Mouse (Mus musculus) kidney, adult 18-20 months (tissue): Measurements from ENCODE around the gene Gm20696.

Source experiments
- DNase-seq: peaks from one replicate; pipeline ENCODE4 v3.0.0; 2021

Gm20696 gene

DNA sequence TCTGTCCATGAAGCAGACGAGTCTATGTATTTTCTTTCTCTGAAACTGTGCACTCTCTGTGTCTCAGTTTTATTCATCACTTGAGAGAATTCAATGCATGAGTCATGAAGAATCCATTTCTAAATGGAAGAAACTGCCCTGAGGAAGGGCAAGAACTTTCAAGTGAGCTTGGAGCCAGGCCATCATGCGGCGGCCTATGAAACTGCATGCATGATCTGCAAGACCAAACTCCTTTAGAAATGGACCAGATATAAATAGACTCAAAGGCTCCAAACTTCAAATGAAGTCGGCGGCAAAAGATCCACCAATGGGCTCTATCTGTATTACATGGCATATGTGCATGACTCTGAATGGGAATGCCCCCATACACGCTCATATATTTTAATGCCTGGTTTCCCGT lies 321.6 kb downstream of the Gm20696 start:
- DNase-seq: no peak

DNA sequence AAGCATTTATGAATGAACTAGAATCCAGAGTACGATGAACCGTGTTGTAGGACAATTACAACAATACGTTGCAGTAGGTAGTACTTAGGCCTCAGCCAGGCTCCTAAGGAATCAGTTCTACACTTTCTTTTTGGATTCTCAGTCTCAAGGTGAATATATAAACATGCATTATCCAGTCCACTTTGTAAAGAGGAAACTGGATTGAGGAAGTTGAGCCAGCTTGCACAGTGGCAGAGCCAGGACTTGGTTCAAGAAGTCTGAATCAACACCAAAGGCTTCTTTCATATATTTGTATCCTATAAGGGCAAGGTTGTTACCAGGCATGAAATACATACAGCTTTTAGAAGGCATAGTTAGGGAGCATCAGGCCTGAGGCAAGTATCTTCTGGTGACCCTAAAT lies 322.2 kb downstream of the Gm20696 start:
- no peak for DNase-seq

DNA sequence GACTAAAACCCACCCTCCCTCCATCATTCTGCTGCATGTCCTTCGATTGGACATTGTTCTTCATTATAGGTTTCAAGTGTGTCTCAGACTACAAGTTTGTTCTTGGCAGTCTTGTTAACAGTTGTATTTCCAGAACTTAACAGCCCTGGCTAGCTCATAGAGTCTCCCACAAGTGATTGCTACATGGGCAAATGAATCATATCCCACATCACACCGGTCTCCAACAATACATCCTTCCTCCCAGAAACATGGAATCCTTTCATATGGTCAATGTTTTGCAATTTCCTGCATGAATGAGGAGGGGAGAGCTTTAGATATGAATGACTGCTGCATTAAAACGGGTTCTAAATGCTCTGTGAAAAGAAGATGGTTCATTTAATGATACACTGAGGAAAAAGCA lies 322.8 kb downstream of the Gm20696 start:
- no peak for DNase-seq

DNA sequence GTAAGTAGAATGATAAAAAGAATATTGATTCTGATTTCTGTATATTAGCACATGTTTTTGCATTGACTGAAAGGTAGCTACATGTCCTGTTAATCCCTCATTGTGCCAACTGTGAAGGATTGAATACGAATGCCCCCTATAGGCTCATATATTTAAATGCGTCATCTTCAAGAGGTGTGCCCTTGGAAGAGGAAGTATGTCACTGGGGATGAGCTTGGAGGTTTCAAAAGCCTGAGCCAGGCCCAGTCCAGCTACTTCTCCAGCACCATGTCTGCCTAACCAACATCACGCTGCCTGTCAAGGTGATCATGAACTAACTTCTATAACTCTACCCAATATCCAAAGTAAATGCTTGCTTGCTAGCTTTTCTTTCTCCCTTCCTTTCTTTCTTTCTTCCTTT lies 324.2 kb downstream of the Gm20696 start:
- DNase-seq: no peak

DNA sequence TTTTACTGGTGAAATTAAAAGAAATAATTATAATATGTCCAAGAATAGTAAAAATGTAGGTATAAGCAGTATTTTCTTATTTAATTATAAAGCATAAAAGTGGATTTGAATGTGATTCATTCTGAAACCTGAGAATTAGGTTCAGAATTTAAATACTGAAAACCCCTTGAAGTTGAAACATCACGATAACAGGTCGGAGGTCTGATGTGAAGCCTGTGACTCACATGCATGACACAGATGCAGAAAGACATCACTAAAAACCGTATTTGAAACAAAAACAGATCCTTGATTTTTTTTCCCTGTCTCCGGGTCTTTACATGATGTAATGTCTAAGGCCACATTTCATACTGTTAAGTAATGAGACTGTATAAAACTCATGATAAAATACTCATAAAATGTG lies 325.7 kb downstream of the Gm20696 start:
- no peak for DNase-seq

DNA sequence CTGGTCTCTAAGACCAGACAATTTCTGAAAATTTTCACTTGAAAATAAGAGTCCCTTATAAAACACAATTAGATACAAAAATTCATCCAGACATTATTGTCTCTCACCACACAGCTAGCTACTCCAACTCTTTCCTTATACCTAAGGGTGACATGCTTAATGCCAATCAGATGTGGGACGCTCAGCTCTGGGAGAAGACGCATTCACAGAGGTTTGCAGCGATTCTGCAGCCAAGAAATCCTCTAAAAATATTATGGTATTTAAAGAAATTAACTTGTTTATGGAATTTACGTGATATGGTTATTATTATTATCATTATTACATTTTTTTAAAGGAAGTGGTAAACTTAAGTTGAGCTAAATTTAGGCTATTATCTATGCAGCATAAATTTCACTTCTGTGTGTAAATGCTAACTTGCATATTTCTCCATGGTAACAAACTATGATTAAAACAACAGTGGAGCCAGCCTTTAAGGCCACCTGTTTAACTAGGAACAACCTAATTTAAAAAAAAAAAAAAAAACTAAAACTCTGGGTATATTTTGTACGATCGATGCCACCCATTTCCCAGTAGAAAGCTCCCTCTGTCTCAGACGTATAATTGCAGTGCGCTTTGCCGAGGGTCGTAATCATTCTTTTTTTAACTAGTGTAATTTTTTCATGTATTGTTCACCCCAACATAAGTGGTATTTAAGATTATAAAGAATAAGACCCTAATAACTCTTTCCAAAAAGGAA lies 326.4 kb downstream of the Gm20696 start:
- DNase-seq: no peak

DNA sequence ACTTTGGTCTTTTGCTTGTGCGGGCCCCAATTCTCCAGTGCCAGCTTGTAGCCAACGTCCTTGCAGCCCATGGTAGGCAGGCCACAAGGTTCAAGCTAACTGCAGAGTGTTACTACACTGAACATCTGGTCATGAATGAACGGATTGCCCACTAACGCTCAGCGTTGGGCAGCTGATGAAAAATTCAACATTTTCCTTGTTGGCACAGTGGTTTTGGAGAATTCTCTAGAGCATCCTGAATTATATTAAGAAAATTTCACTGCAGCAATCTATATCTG lies 327.3 kb downstream of the Gm20696 start:
- no peak for DNase-seq

DNA sequence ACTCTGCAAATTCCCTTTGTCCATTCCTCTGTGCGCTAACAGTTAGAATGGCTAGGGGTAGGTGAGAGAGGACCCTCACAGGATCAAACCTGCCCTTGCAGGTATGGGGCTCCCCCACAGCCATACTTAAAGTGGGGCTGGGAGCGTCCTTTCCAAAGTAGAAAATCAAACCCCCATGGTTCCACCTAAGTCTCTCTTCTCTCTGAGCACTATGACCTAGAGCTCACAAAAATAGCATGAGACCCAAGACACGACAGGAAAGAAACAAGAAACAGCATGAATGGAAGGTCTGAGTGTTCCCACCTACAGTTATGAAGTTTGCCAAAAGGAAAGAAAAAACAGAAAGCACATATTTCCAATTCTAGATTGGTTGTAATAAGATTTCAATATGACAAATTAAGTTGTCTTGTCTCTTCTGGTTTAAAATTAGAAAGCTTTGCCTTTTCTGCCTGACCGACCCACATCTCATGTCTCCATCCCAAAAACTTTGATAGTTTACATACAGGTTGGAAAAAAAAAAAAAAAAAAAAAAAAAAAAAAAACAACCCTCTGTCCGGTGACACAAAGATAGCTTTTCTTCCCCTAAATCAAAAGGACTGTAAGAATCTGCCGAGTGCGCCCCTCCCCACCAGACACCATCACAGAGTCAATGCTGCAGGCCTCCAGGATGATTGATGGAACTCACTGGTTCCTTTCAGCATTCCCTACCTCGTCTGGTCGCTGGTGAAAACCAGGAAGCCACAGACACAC lies 327.8 kb downstream of the Gm20696 start:
- DNase-seq: no peak

DNA sequence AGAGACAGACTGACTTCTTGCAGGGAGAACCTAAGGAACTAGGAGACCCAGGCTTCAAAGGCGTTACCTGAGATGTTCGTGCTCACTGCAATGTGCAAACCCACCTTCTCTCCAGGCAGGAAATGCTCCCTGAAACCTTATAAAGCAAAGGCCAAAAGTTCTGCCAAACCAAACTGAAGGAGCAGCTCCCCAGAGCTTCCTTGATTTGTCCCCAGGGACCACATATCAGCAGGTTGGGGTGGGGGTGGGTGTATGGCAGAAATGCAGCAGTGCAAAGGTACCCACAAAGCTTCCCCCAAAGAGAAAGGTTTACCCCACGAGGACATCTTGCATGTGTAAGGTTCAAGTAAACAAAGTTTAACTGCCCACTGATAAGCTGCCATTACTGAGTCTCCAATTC lies 328.4 kb downstream of the Gm20696 start:
- DNase-seq: no peak

DNA sequence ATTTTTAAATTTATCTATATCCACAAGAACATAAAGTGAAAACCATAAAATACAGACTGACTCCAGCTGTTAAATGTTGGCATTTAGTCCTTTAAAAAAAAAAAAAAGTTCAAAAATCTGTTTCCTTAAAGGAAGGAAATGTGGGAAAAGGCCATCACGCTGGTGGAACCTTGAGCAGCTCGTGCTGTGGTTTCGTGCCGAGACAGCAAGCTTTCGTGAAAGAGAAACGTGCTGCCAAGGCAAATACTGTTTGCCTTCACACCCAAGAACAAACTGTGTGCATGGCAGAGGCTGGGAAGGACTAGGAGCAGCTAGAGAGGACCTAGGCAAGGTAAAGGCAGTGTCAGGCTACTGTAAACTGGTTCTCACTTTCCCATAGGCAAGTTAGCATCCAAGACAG lies 329.0 kb downstream of the Gm20696 start:
- DNase-seq: no peak

DNA sequence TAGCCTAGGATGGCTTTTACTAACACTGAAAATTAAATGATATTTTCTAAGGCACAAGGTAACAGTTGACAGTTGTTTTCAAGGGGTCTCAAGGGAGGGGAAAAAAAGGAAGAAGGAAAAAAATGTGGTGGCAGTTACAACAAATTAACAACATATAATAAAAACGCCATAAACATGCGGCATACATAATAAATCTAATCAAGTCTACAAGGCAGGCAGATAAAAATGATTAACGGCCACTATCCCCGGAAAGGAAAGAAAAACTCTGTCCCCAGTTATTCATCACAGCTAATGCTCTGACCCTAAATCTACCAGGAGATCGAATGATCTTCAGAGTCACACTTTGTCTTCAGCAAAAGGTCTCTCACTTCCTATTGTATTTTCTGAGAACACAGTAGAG lies 330.4 kb downstream of the Gm20696 start:
- no peak for DNase-seq

DNA sequence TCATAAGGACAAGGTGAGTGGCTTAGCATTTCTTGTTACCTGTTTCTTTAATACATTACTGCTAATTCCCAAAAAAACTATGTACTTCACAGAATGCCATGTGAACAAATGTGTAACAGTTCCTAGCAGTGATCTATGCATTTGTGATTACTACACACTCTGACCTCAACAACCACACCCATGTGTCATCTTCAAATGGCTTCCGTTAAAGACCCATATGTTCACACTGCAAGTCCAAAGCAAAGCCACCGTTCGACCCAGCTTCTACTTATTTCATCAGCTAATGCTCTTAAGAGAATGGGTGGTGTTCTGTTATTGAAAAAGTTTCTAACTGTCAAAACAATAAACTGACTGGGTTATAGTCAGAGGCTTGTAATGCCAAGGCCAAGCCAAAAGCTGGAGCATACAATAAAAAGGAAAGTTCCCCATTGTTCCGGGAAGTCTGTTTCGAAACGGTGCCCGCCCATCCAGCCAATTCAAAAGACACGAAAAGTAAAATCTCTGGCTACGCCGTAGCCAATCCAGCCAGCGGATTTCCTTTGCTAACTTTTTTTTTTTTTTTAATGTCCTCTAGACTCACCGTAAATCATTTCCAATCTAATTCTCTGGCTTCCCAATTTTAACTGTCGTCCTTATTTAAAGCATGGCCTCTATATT lies 331.3 kb downstream of the Gm20696 start:
- peak; percentile 21 for DNase-seq

DNA sequence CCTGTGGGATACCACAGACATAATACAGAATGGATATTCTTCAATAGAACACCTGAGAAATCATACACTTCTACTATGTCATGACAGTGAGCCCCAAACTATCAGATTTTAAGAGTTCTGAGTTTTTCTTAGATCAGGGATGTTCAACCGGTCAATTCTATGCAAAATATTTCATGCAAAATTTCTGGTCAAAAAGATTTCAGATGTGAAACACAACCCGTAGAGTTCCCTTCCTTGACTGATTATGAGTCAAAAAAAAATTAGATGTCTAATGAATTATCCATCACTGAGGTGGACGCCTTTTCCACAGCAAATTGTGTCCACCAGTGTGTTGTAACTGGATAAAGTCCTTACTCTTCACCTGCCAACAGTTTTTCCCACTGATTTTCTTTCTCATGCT lies 332.3 kb downstream of the Gm20696 start:
- no peak for DNase-seq

DNA sequence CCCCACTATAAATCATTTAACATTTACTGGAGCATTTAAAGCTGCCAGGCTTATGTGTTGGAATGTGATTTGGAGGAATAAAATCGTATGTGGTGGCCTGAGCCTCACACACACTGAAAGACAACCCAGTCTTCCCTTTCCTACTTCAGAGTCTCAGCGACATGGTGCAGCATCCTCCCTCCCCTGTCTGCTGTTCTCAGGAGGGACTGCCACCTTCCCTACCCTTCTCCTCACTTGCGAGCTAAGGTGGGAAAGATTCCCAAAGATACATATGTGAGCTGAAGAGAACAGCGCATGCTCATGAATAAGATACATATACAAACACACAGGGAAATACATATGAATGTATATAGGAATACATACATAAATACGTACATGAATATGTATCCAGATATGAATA lies 333.5 kb downstream of the Gm20696 start:
- no peak for DNase-seq

DNA sequence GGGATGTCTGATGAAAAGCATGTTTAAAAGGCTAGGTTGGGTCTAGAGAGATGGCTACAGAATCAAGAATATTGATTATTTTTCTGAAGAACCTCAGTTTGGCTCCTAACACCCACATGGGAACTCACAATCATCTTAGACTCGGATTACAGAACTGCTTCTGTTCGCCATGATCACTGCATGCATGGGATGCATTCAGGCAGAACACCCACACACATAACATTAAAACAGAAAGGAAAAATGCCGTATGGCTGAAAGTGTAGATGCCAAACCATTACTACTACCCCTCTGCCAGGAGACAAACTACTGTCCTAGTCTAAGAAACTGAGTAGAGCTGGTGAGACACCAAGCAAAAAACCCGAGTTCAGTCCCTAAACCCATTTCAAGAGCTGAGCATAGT lies 336.4 kb downstream of the Gm20696 start:
- no peak for DNase-seq

DNA sequence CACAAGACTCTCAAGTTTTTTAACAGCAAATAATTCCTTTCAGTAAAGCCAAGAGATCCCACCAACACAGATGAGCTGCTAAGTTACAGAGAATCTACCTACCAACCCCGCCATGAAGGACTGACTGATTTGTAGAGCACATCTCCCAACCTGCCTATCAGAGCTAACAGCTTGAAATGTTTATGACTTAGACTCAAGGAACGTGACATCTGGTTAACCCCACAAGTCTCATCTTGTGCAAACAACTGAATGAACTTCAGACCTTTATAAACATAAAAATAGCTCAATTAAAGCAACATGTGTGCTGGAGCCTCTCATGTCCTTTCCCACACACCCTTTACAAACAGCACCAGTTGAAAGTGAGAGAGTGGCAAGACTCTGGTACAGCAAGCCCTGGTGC lies 338.0 kb downstream of the Gm20696 start:
- DNase-seq: no peak

DNA sequence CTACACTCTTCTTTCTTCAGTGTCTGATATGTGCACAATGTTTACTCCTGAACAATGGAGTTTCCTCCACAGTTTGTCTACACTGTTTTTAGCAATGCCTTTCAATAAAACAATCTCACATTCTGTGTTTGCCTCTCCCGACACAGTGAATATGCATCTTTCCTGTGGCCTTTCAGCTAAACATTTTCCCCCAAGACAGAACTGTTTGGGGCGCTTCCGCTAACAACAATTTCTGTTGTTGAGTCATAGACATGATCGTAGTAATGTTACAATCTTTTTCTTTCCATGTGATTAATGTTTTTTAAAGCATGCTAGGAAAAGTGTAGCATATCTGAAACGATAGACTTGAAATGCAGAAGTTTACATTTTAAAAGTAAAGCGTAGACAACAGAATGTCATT lies 338.5 kb downstream of the Gm20696 start:
- DNase-seq: no peak

DNA sequence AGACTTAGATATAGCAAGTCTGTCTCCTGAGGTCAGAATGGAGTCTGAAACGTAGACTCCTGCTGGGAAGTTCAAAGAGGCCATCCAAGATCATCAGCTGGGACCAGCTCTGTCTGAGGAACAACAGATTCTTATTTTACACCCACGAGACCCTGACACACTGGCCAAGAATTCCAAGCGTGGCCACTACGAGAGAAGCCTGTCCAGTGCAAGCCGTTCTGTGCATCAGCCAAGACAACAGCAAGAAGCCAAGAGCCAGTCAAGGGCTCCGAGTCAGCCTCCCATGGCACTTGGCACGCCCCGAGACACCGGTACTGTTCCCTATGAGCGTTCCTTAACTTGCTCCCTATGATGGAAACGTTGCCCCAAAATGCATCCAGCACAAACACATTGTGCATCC lies 338.9 kb downstream of the Gm20696 start:
- DNase-seq: no peak

DNA sequence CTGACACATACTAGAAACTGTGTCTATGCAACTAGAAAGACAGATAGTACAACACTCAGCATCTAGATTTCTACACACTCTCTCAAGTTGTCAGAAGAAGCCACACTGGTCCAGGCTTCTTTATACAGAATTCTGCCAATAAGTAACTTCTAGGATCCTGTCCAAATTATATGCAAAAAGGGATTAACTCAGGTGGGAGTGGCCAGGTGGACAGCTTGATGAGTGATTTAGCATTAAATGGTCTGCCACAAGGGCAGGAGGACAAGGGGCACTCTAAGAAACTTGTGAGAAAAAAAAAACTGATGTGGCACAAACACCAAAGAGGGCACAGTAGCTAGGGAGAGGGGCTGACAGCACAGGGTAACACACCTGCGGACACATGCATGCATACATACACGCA lies 340.7 kb downstream of the Gm20696 start:
- no peak for DNase-seq

DNA sequence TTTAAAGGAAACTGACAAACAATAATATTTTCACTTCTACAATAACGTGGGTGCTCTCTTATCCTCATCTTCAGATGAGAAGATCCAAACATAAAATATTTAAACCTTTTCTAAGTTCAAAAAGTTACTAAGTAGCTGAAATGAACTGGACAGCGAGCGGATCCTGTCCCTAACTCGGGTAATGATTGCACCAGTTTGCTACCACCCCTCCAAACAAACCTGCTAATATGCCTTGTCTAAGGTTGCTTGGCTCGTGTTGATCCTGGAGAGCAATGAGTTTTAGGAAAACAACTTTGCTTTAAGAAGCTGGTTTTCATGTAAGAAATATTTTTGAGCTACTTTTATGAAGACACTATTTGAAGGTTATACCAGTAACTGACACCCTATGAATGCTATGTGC lies 341.1 kb downstream of the Gm20696 start:
- no peak for DNase-seq

DNA sequence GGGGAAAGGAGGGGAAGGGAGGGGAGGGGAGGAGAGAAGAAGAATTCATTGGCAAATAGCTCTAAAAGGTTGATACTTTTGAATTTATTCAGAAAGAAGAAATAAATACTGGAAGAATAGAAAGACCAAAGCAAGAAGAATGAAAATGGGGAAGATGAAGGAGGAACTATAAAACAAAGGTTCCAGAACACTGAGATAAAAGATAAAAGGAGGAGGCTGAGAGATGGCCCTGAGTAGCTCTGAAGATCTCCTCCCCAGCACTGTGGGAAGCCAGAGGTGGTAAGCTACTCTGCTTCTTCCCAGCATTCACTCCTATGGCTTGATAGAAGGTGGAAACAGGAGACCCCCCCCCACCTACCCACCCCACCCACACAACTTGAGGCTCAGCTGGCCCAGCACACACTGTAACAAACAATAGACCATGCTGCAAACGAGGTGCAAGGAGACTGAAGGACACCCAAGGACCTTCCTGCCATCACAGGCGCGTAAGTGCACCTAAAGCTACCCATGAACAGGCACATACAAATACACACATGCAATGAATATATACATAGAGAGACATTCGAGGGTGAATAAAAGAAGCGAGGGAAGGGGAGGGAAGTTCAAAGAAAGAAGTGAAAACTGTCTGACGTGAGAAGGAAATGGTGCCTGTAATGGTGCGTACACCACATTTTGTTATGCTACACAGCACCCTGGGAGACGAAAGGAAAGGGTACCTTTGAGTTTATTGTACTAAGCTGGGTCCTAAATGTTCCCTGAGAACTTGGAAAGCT lies 344.3 kb downstream of the Gm20696 start:
- no peak for DNase-seq

DNA sequence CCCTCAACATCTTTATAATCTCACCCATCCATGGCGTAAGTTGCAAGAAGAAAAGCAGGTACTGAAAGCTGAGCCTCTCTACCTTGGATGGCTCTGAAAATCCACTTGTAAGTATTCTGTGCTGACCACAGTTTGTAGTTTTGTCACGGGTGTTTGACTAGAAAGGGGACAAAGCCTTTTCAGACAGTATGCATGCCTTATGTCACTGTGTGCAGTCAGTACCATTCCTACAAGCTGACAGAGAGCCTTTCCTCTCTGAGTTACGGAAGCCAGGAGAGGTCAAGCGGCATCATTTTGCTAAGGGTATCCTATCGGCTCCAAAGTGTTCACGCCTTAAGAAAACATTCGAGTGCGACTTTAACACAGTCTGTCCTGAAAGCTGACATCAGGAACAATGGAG lies 346.2 kb downstream of the Gm20696 start:
- DNase-seq: no peak
